Mouse (Mus musculus) spleen, postnatal 0 days (tissue): ENCODE measurements around the gene Gm8005. TPM values are rescaled to one million over a fixed set of nuclear protein-coding genes. Genes with fewer than 3 reads are reported as not detected.

Experiments used
- polyA plus RNA-seq: library from polyadenylated mRNA; unstranded; fragments of >200 nt; fragmentation: Nextera tagmentation; extraction: Ambion mirVana; gene quantifications from 2 replicates; pipeline ENCODE4 v1.2.1, GENCODE M21; 2015

Gene Gm8005
- polyA plus RNA-seq, result not detected in 2 replicates

GRCm38 (mm10) chr14:42439573-42439972 lies at the start of gene Gm8005:
TSS of gene Gm8005 (minus strand) at chr14:42439673.

GRCm38 (mm10) chr14:42463581-42463980 lies 24.1 kb upstream of the Gm8005 start, which contains the start of gene Gm8011:
TSS of gene Gm8011 (plus strand) at chr14:42463881.

Other genes starting within 250 kb of the Gm8005 start
- gene Gm3573, start 248.9 kb downstream of the Gm8005 start, polyA plus RNA-seq, result not detected in 2 replicates
- not detected in 2 replicates for gene Gm17026, start 179.6 kb downstream of the Gm8005 start, polyA plus RNA-seq
- gene Gm9611, start 142.3 kb downstream of the Gm8005 start, polyA plus RNA-seq, result not detected in 2 replicates
- gene Gm7995, start 129.5 kb downstream of the Gm8005 start, polyA plus RNA-seq, result not detected in 2 replicates
- not detected in 2 replicates for gene Gm8011, start 24.2 kb upstream of the Gm8005 start, polyA plus RNA-seq
- gene Gm8020, start 62.7 kb upstream of the Gm8005 start, polyA plus RNA-seq, result not detected in 2 replicates
- not detected in 2 replicates for gene Gm8024, start 84.6 kb upstream of the Gm8005 start, polyA plus RNA-seq
- gene Gm17124, start 160.2 kb upstream of the Gm8005 start, polyA plus RNA-seq, result not detected in 2 replicates
- not detected in 2 replicates for gene Gm3633, start 202.2 kb upstream of the Gm8005 start, polyA plus RNA-seq
- not detected in 2 replicates for gene Gm10378, start 216.3 kb upstream of the Gm8005 start, polyA plus RNA-seq